Mouse (Mus musculus) cerebellum, adult 9-11 months (tissue): Measurements from ENCODE around the gene Rasl12.

ENCODE experiments used
- DNase-seq: peaks from one replicate; pipeline ENCODE4 v3.0.0; 2022

Gene Rasl12

DNA sequence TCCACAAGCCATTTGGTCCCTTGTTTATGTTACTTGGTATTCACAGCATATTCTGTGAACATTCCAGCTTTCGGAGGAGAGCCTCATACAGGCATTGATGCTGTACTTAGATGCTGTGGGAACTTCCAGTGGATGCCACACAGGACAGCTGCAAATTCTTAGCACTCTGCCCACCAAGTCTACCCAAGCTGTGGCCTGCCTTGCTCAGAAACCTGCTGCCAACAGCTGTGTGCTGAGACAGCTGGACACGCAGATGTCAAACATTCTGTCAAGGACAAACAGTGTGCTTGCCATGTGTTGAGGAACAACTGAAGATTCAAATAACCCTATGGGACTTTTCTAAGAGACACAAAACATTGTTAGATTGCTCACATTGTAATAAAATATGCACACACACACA lies 60.7 kb downstream of the Rasl12 start:
- DNase-seq, result no peak

DNA sequence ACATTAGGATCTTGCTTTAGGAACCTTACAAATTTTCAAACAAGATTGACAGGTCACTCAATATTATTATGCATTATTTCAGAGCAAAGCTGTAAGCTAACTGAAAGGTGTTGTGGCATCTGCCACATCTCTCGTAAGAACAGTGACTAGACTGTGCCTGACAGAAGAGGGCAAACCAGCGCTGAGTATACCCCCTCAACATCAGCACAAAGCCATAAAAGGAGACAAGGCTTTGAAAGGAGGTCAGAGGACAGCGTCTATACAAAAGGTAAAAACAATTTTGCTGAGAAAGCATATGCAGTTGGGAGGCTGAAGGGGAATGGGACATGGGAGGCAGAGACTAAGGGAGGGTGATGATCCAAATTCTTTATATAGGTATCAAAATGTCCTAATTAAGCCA lies 61.9 kb downstream of the Rasl12 start:
- peak; percentile 17 for DNase-seq

DNA sequence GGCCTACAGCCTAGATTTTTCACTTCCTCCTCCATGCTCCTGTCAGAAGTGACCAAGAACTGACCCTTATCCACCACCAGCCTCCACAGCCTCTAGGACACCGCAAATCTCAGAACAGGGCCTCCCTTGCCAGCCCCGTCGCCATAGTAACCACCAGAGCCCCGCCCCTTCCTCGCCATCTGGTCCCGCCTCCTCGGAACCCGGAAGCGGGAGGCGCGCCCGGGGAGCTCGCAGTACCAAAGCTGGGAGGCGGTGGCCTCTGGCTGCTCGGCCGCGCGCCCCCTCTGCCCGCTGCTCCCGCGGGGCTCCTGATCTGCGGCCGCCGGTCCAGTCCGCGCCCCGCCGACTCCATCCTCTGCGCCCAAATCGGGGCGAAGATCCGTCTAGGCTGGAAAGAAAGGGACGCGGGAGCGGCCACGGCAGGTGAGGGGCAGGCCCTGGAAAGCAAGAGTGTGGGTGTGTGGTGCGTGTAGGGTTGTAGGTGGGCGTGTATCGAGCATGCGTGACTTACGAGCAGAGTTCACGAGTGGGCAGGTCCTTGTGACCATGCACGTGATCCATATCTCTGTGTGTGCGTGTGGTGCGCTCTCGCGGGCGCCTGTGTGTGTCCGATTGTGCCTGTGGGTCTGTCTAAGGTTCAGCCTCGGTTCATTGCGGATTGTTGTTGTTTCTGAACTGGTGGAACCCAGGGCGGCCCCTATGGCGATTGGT lies 62.6 kb downstream of the Rasl12 start, which contains the start of gene Spg21:
Spg21 (plus strand) TSS at position 216 of the 711 bp plus-strand sequence.
- DNase-seq, result peak; percentile 95

DNA sequence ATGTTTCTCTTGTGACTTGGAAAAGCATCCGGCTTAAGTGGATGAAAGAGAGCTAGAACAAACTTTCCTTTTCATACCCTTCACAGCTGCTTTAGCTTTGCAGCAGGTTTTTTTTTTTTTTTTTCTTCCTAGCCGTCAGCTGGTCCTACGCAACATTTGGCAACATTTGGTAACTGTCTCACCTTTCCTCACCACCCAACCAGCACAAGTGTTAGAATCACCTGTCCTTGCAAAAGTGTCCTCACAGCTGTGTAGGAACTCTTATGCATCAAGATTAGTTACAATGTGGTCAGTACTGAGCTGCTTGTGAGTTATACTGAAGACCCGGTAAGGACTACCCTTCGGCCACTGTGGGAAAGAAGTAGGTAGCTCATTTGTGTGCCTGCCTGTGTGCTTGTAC lies 64.2 kb downstream of the Rasl12 start:
- no peak for DNase-seq

DNA sequence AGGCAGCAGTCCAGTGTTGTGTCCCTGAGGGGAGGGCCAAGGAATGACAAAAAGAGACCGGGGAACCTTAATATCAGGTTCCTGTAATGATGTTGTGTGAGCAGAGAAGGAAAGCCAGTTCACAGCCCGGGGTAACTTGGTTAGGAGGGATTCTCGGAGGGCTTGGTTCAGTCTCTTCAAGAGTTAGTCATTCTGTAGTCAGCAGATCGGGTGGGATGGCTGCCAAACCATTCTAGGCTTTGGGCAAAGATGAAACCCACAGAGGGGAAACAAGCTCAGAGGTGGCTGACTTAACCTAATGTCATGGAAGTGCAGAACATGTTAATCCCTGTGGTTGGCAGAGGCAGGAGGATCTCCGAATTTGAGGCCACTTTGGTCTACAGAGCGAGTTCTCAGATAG lies 65.9 kb downstream of the Rasl12 start:
- no peak for DNase-seq
